Mouse (Mus musculus) intestine, embryonic 15.5 days (tissue): ENCODE measurements at regions not wholly inside any gene's neighbourhood (a gene's known extent, or its start where the extent isn't known, plus 50 kb on each side); places are given as distances from the start of the nearest gene placed in this dataset.
A peak's percentile ranks its signal among the peaks of the same experiment; 100 is the strongest.

ENCODE experiments used
- ATAC-seq: fragments of 200-750 bp; cut with Nextera tagmentation; 2 replicates; pipeline ENCODE4 v1.8.0; 2017; ENCODE audit warnings: moderate TSS enrichment, moderate library complexity
- H3K27ac ChIP-seq: fragments of 300-500 bp; sonication (generic); 2 replicates; pipeline ENCODE4 v1.5.1; 2015; ENCODE audit warnings: mild to moderate bottlenecking, inconsistent platforms
- H3K27me3 ChIP-seq: fragments of 300-500 bp; sonication (generic); replicated peaks from 2 replicates; pipeline ENCODE4 v1.6.1; 2015; ENCODE audit warnings: inconsistent platforms
- H3K36me3 ChIP-seq: fragments of 300-500 bp; sonication (generic); 2 replicates; pipeline ENCODE4 v1.6.1; 2015; ENCODE audit warnings: inconsistent platforms
- H3K4me1 ChIP-seq: fragments of 300-500 bp; sonication (generic); replicated peaks from 2 replicates; pipeline ENCODE4 v1.6.1; 2015; ENCODE audit warnings: inconsistent platforms
- H3K4me2 ChIP-seq: fragments of 300-500 bp; sonication (generic); replicated peaks from 2 replicates; pipeline ENCODE4 v1.6.1; 2015; ENCODE audit warnings: mild to moderate bottlenecking, inconsistent platforms
- H3K4me3 ChIP-seq: fragments of 300-500 bp; sonication (generic); replicated peaks from 2 replicates; pipeline ENCODE4 v1.5.1; 2015; ENCODE audit warnings: inconsistent platforms
- H3K9ac ChIP-seq: fragments of 300-500 bp; sonication (generic); 2 replicates; pipeline ENCODE4 v1.6.1; 2015; ENCODE audit warnings: inconsistent platforms
- H3K9me3 ChIP-seq: fragments of 300-500 bp; sonication (generic); 2 replicates; pipeline ENCODE4 v1.6.1; 2016; ENCODE audit warnings: inconsistent platforms
- WGBS: fragments of 180-500 bp; shearing (Covaris S2); methylation state at CpG from one replicate; pipeline ENCODE4 v1.1.7; 2015; 5-methylcytosine and 5-hydroxymethylcytosine counted together

GRCm38 (mm10) chr8:53338006-53338405 is 173.5 kb upstream of the Aga start:
- H3K4me3 ChIP-seq = no peak overlapping the region
- no peak overlapping the region for H3K4me2 ChIP-seq
- H3K27me3 ChIP-seq = no peaks in the 10 kb centered on the region
- no peaks in the 10 kb centered on the region for H3K4me1 ChIP-seq
- no peak overlapping the region for H3K9ac ChIP-seq
- ATAC-seq = peak; percentile 70
- H3K27ac ChIP-seq = no peak overlapping the region
- H3K36me3 ChIP-seq = no peaks in the 10 kb centered on the region
- H3K9me3 ChIP-seq = no peaks in the 10 kb centered on the region
- WGBS = 65% methylated on average over 2 of the region's 2 CpGs

- 88% methylated on average over 2 of the region's 2 CpGs for WGBS
- Histone ChIP-seq H3K4me2 (no peak overlapping the region), H3K36me3 (no peaks in the 10 kb centered on the region), H3K9ac (no peak overlapping the region), H3K4me3 (no peak overlapping the region), H3K27me3 (no peaks in the 10 kb centered on the region), H3K9me3 (no peaks in the 10 kb centered on the region), H3K27ac (no peak overlapping the region), H3K4me1 (no peaks in the 10 kb centered on the region)
- no peak for ATAC-seq
Measured at GRCm38 (mm10) chr8:53368640-53369039, 142.9 kb upstream of the Aga start.

- no peak overlapping the region for H3K4me2 ChIP-seq
- no peak overlapping the region for H3K4me3 ChIP-seq
- no peak for ATAC-seq
- H3K36me3 ChIP-seq = no peaks in the 10 kb centered on the region
- H3K27me3 ChIP-seq = no peaks in the 10 kb centered on the region
- no peak overlapping the region for H3K9ac ChIP-seq
- H3K27ac ChIP-seq = no peak overlapping the region
- H3K4me1 ChIP-seq = no peaks in the 10 kb centered on the region
- no peaks in the 10 kb centered on the region for H3K9me3 ChIP-seq
- WGBS = 80% methylated on average over 5 of the region's 5 CpGs
Measured at GRCm38 (mm10) chr8:53373401-53373800, 138.1 kb upstream of the Aga start.

- Histone ChIP-seq H3K27ac (no peak overlapping the region), H3K4me3 (no peak overlapping the region), H3K36me3 (no peaks in the 10 kb centered on the region), H3K4me1 (no peaks in the 10 kb centered on the region), H3K27me3 (no peaks in the 10 kb centered on the region), H3K4me2 (no peak overlapping the region), H3K9ac (no peak overlapping the region), H3K9me3 (no peaks in the 10 kb centered on the region)
- 72% methylated on average over 3 of the region's 3 CpGs for WGBS
- no peak for ATAC-seq
Measured at GRCm38 (mm10) chr8:53412101-53412500, 99.4 kb upstream of the Aga start.

GRCm38 (mm10) chr8:53434184-53434583 is 77.3 kb upstream of the Aga start:
- no peaks in the 10 kb centered on the region for H3K9me3 ChIP-seq
- no peaks in the 10 kb centered on the region for H3K36me3 ChIP-seq
- no peaks in the 10 kb centered on the region for H3K27me3 ChIP-seq
- no peak overlapping the region for H3K4me3 ChIP-seq
- no peak overlapping the region for H3K27ac ChIP-seq
- H3K4me2 ChIP-seq = no peak overlapping the region
- ATAC-seq = no peak
- H3K9ac ChIP-seq = no peak overlapping the region
- H3K4me1 ChIP-seq = no peaks in the 10 kb centered on the region

GRCm38 (mm10) chr8:53435721-53436120 is 75.8 kb upstream of the Aga start:
- H3K9ac ChIP-seq = no peak overlapping the region
- no peak overlapping the region for H3K27ac ChIP-seq
- no peaks in the 10 kb centered on the region for H3K9me3 ChIP-seq
- H3K4me1 ChIP-seq = no peaks in the 10 kb centered on the region
- no peak for ATAC-seq
- no peaks in the 10 kb centered on the region for H3K27me3 ChIP-seq
- 88% methylated on average over 4 of the region's 4 CpGs for WGBS
- H3K4me3 ChIP-seq = no peak overlapping the region
- no peak overlapping the region for H3K4me2 ChIP-seq
- H3K36me3 ChIP-seq = no peaks in the 10 kb centered on the region

GRCm38 (mm10) chr8:53446748-53447355 is 64.7 kb upstream of the Aga start:
- 84% methylated on average over 8 of the region's 8 CpGs for WGBS
- Histone ChIP-seq H3K9me3 (no peaks in the 10 kb centered on the region), H3K9ac (no peak overlapping the region), H3K36me3 (no peaks in the 10 kb centered on the region), H3K27ac (no peak overlapping the region), H3K27me3 (no peaks in the 10 kb centered on the region), H3K4me3 (no peak overlapping the region), H3K4me2 (no peak overlapping the region), H3K4me1 (no peaks in the 10 kb centered on the region)
- ATAC-seq = no peak
